Mouse (Mus musculus): ENCODE data around the gene Ccp110.

DNA sequence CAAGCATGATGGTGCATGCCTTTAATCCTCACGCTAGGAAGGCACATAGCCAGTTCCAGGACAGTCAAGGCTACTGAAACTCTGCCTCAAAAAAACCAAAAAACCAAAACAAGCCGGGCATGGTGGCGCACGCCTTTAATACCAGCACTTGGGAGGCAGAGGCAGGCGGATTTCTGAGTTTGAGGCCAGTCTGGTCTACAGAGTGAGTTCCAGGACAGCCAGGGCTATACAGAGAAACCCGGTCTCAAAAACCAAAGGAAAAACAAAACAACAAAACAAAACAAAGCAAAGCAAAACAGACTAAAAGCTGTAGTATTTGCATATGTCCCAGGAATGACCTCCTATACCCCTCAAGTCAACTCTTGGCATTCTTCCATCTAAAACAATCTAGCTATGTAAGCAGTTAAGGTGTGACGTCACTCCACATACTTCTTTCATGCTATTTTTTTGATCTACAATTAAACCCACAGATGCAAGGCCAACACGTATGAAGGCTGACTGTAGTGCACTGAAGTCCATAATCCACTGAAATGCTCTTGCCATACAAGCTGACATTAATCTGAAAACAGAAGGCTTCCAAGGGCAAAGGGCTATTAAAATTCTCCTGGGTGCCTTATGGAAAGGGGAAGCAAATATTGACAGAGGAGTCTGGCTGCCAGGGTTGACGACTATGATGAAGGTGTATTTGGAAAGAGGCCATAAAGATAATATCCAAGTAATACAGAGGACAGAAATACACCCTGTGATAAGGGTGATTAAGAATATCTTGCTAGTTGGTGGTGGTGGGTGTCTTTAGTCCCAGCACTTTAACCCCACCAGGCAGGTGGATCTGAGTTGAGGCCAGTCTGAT is 8.1 kb upstream of the Ccp110 start:
- no peak for TF ChIP-seq POLR2A (IDR thresholded peaks at IDR 0.05; ENCODE audit: borderline replicate concordance, low read depth, low read length)
- no peak for TF ChIP-seq CTCF (IDR thresholded peaks at IDR 0.05; ENCODE audit: low read depth, low read length)

All from bone marrow macrophage, adult 2 months (primary cell).